Mouse (Mus musculus): Measurements from ENCODE around the gene Rab21.

The Rab21 gene

DNA sequence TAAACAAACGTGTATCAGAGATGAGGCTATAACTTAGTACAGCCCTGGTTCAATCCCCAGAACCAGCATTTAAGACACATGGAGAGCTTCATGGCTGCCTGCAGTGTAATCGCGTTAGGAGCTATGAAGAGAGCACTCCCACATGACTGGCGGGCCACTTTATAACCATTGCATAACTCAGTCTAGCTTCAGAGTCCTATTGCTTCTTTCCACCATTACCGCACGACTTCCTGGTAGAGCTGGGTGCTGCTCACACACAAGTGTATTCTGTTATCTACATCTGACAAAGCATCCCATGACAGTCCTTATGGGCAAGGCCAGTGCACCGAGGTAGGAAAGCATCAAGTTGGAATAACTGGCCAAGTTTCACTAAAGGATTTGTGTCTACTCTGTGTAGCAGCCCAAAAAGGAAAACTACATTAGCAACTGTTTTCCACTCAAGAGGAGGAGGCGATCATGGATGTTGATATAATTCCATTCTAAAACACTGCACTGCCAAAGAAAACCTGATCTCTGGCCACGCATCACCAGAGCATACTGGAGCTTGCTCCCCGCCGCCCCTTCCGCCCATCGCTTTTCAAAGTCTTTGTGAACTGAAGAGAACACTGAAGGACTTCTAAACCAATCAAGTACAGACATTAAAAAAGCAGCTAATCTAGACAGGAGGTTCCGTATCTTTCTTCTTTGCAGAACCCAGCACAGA is 4.0 kb downstream of the Rab21 start:
- POLR2A ChIA-PET = interaction anchor here in 2 of 4 experiments (0.6 to 5.6 kb wide), 18 partner anchors 10 to 83 kb away, joined by 3 to 45 read pairs (median 4); partner anchors contain the start of gene Tmem19 (in 1 of the 2)

DNA sequence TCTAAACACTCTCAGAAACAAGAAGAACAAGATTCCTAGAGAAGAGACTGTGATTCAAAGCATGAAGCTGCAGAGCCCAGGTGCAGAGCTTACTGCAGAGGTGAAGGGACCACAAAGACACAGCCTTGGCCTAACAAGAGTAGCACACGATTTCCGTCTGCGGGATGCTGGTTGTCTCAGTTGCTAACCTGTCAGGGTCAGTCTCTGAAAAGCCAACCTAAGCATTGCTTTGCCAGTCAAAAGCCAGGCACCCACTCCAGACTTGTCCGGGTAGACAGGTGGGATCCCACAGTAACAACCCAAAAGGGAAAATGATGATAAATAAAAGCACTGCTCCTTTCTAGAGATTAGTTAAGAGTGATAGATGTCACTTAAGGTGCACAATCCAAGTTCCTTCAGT is 6.2 kb downstream of the Rab21 start:
- ChIA-PET POLR2A (interaction anchor here in 2 of 4 experiments (0.6 to 5.6 kb wide), 5 partner anchors 7 to 1253 kb away, joined by 3 to 45 read pairs (median 4); no protein-coding TSS in a partner anchor), CTCF (interaction anchor here in 1 of 4 experiments (0.6 kb wide), 1 partner anchor 98 kb away, joined by 3 read pairs; no protein-coding TSS in a partner anchor)

More for the DNA sequence above, 4.0 kb downstream of the Rab21 start:
- CTCF ChIA-PET = interaction anchor here in 1 of 4 experiments (1.7 kb wide), 1 partner anchor 12 kb away, joined by 5 read pairs; no protein-coding TSS in a partner anchor

DNA sequence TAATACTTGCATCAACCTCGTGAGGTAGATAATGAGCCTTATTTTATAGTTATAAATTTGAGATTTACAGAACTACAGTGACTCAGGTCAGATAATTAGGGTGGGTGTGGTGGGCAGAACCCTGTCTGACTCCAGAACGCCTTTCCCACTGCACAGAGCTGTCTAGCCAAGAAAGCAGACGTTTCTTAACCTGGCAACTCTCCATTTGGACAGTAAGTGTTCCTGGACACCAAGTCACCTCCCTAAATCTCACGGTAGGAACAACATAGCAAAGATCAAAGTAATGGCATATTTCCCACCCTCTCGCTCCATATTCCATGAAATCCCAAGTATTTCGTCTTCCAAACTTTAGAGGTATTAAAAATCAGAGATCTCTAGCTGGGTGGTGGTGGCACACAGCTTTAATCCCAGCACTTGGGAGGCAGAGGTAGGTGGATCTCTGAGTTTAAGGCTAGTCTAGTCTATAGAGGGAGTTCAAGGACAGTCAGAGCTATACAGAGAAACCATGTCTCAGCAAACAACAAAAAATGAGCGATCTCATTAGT is 8.0 kb downstream of the Rab21 start:
- ChIA-PET CTCF (no interaction called here), POLR2A (interaction anchor here in 1 of 4 experiments (1.2 kb wide), 1 partner anchor 9 kb away, joined by 3 read pairs; no protein-coding TSS in a partner anchor)

DNA sequence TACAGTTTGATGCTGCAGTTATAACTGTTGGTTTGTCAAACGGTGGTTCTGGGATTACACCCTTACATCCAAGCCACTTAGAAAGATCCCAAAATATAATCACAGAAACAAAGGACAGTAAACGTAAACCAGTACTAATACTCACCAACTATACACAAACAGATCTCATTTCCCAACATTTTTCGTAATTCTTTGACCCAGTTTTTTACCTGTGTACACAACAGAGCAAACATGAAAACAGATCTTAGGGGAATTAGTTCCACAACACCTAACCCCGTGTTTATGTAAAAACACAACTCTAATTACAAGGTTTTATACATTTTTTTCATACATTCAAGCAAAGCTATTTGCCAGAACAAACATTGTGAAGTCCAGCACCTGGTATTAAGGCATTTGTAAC is 16.7 kb downstream of the Rab21 start:
- ChIA-PET POLR2A (interaction anchor here in 2 of 4 experiments (0.7 to 5.9 kb wide), 5 partner anchors 13 to 94 kb away, joined by 3 to 45 read pairs (median 3); no protein-coding TSS in a partner anchor), CTCF (interaction anchor here in 1 of 4 experiments (0.6 kb wide), 1 partner anchor 137 kb away, joined by 3 read pairs; no protein-coding TSS in a partner anchor)

DNA sequence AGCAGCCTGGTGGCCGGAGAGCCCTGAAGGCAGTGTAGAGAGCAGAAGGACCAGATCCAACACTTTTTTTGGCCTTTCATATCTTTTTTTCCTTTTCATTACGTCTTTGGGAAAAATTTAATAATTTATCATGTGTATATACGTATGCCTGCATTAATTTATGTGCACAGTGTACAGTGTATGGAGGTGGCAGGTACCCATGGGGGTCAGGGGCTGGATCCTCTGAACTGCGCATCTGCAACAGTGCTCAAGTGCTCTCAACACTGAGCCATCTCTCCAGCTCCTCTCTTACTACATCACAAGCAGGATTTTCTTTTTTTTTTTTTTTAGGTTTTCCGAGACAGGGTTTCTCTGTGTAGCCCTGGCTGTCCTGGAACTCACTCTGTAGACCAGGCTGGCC is 17.8 kb downstream of the Rab21 start:
- ChIA-PET POLR2A (interaction anchor here in 3 of 4 experiments (0.6 to 2.3 kb wide), 6 partner anchors 14 to 676 kb away, joined by 3 to 8 read pairs (median 5); partner anchors contain the start of gene Rab21 (in 1 of the 3)), CTCF (interaction anchor here in 1 of 4 experiments (0.7 kb wide), 1 partner anchor 26 kb away, joined by 3 read pairs; no protein-coding TSS in a partner anchor)

DNA sequence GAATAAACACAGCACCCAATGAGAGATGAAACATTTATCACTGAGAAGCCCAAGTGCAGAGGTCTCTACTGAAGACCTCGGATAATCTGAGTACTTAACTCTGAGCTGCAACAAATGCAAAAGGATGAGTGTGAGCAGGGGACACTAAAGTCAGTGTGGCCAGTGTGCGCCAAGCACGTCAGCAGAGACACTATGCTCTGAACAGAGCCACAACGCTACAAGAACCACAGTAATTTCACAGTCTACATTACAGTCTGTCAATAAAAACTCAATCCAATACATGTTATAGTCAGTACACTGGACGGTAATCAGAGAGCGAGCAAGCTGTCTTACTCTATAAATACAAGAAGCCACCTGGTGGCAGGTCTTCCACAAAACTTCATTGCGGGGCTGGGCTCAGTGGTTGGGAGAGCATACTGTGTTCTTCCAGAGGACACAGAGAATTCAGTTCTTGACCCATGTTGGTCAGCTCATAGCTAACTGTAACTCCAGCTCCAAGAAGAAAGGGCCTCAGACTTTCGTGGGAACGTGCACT is 18.9 kb downstream of the Rab21 start:
- CTCF ChIA-PET = interaction anchor here in 2 of 4 experiments (0.5 to 1.0 kb wide), 4 partner anchors 52 to 1257 kb away, joined by 3 to 5 read pairs (median 3); partner anchors contain the start of gene Tph2 (in 1 of the 2)
- POLR2A ChIA-PET = interaction anchor here in 1 of 4 experiments (0.9 to 1.9 kb wide), 2 partner anchors 49 to 89 kb away, joined by 4 to 5 read pairs; no protein-coding TSS in a partner anchor

DNA sequence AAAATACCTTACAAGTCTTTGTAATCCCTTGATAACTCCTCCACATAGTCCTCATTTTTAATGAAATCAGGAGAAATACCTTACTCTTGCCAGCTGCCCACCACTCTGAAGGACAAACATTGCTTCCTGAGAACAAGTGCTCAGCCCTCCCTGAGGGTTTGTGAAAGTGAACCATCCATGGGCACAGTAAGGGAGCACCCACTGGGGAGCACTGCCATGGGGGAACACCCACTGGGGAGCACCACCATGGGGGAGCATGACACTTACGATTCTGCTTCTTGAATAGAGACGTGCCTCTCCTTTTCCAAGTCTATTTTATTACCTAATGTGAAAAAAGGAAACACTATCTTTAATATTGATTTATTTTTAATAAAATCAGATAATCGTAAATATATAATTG is 20.2 kb downstream of the Rab21 start:
- POLR2A ChIA-PET = interaction anchor here in 3 of 4 experiments (0.6 to 1.3 kb wide), 9 partner anchors 10 to 62 kb away, joined by 3 to 5 read pairs (median 4); no protein-coding TSS in a partner anchor
- CTCF ChIA-PET = interaction anchor here in 1 of 4 experiments (0.6 kb wide), 1 partner anchor 1703 kb away, joined by 3 read pairs; no protein-coding TSS in a partner anchor

DNA sequence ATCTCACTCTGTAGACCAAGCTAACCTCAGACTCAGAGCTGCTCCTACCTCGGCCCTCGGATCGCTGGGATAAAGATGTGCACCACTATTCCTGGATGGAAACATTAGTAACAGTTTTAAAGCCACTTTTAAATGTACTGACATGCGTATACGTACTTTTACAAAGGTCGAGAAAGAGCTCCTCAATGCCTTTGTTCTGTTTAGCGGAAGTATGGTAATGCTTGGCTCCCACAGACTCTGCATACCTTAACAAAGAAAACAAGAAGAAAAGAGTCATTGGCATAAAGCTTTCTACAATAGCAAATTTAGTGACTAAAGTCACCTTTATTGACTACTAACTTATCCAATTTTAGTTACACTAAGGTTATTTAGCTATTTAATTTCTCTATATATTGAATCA is 20.7 kb downstream of the Rab21 start:
- POLR2A ChIA-PET = interaction anchor here in 3 of 4 experiments (0.6 to 1.3 kb wide), 10 partner anchors 10 to 67 kb away, joined by 3 to 5 read pairs (median 4); partner anchors contain the start of gene Tmem19 (in 1 of the 3)
- CTCF ChIA-PET = interaction anchor here in 1 of 4 experiments (0.6 kb wide), 1 partner anchor 1703 kb away, joined by 3 read pairs; no protein-coding TSS in a partner anchor

DNA sequence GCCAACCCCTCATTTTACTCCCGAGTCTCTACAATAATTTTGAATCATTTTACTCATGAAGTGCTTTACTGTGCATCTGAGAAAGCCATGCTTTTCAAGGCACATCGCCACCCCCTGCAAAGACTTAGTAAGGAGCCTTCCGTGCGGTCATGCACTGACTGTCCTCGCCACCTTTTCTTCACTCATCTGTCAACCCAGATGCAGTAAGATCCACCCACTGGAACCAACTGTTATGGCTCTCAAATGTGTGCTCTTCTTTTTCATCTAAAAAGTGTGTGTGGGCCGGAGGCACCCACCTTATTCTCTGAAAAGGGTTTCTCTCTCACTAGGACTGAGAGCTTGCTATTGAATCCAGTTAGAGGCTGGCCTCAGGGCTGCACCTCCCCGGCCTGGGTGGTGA is 21.4 kb downstream of the Rab21 start:
- POLR2A ChIA-PET = interaction anchor here in 2 of 4 experiments (1.1 to 1.8 kb wide), 8 partner anchors 8 to 68 kb away, joined by 3 to 5 read pairs (median 4); partner anchors contain the start of gene Tmem19 (in 1 of the 2)
- CTCF ChIA-PET = no interaction called here

DNA sequence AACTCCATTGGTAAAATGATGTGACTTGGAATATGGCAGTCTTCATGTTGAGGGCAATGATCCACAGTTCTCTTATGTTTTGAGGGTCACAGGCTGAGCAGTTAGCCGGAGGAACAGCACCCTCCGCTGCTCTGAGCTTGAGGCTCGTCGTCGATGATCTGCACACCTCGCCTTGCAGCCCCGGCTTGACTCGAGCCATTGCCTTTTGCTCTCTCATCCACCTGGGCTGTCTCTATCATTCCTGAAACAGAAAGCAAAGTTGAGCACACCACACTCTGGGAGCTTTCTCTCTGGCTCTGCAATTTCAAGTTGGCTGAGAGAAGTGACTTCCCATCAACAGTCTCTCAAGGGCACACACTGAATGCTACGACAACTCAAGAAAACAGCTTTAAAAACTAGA is 24.7 kb downstream of the Rab21 start:
- CTCF ChIA-PET = no interaction called here
- POLR2A ChIA-PET = interaction anchor here in 1 of 4 experiments (0.9 to 2.7 kb wide), 2 partner anchors 10 kb away, joined by 3 to 11 read pairs; no protein-coding TSS in a partner anchor

DNA sequence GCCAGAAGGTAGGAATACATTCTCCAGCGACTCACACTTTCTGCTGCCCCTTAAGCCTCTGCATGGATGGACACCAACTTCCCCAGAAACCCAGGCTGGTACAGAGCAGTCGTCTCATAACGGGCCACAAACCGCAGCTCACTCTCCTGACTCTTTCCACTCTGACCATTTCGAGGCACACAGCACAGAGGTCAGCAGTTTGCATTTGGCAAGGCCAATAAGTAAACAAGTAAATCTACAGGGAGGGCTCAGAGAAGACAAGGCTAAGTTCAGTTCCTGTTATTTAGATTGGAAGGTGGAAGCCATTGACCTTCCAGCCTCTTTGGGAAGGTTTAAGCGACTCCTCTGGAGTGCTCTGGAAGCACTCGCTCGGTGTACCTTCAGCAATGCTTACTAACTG is 26.5 kb downstream of the Rab21 start:
- ChIA-PET POLR2A (interaction anchor here in 2 of 4 experiments (0.7 to 1.5 kb wide), 3 partner anchors 12 to 79 kb away, joined by 3 to 6 read pairs (median 3); no protein-coding TSS in a partner anchor), CTCF (no interaction called here)

DNA sequence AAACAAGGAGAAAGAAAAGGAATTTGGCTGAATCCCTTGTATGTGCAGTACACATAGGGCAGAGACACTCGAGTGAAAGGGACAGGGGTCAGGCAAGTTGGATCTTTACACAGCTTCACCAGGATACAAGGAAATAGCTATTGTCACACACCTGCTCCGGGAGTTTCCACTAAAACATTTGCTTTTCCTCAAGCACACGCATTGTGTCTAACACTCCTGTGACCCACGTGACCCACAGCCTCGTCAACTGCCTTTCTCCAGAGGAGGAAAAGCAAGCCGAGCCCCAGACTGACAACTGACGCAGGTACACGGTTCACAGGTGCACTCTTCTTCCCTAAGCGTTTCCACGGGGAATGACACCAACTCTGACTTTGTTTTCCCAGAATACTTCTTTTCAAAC is 31.2 kb downstream of the Rab21 start:
- POLR2A ChIA-PET = interaction anchor here in 2 of 4 experiments (0.9 to 2.1 kb wide), 3 partner anchors 14 to 31 kb away, joined by 3 to 4 read pairs (median 4); partner anchors contain the start of gene Rab21 (in 1 of the 2)
- CTCF ChIA-PET = no interaction called here

DNA sequence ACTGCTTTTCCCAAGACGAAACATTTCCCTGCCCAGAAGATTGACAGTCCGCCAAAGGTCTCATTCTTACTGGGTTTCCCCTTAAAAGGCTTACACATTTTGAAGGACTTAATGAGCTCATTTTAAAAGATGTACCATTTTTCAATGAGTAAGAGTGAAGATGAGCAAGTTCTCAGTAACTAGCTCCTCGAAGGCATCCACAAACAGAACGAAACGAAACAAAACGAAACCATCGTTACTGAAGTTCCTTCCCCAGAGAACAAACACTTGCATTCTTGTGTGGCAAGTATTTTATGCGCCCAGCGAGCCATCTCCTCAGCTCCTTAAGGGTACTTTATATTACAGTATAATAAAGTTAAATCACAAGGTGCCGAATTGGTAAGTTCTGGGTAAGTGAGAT is 34.0 kb downstream of the Rab21 start:
- ChIA-PET CTCF (no interaction called here), POLR2A (interaction anchor here in 2 of 4 experiments (0.5 to 2.7 kb wide), 6 partner anchors 10 to 80 kb away, joined by 3 to 11 read pairs (median 4); no protein-coding TSS in a partner anchor)

DNA sequence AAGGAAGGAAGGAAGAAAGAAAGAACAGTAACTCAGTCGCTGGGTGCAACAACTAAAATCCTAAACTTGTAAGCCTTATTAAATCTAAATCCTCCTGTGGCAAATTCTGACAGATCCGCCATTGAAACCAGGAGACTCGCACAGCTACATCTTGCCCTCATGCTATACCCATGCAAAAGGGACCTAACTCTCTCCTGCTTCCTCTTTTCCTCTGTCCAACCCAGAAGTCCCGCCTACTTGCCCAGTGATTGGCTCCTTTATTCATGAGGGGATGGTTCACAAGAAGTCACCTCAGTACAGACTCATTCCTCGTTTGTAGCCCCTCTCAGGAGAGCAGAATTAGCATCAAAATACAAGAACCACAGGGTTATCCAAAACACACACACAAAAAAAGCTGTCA is 43.7 kb downstream of the Rab21 start:
- ChIA-PET CTCF (interaction anchor here in 1 of 4 experiments (0.7 kb wide), 1 partner anchor 217 kb away, joined by 3 read pairs; no protein-coding TSS in a partner anchor), POLR2A (interaction anchor here (0.6 to 2.4 kb wide), 12 partner anchors 9 to 1964 kb away, joined by 3 to 11 read pairs (median 4); partner anchors contain the start of gene Tbc1d15 (in 1 of the 4))

DNA sequence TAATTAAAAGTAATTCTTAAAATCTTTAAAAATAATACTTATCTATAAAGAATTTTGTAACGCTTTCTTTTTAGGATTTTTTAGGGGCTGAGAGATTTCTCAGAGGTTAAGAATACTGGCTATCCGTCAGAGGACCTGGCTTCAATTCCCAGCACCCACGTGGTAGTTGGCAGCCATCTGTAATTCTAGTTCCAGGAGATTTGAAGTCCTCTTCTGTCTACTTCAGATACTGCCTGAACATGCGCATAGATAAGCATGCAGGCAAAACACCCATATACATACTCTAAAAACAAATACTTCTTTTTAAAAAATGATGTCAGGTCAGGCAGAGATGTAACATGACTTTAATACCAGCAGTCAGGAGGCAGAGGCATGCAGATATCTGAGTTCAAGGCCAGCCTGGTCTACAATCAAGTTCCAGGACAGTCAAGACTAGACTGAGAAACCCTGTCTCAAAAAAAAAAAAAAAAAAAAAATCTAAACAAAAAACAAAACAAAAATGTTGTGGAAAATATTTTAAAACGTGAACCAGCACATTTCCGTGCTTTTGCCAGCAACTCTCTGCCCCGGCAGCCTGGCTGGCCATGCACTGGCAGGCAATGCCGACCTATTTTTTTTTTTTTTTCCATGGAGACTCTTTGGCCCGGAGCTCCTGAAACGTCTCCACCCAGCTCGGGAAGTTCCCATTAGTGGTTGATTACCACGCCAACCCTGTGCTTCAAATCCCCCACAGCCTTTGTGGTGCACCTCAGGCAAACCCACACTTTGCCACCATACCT is 44.6 kb downstream of the Rab21 start:
- POLR2A ChIA-PET = interaction anchor here in 3 of 4 experiments (0.7 to 2.4 kb wide), 7 partner anchors 9 to 38 kb away, joined by 3 to 11 read pairs (median 3); partner anchors contain the start of gene Tbc1d15 (in 1 of the 3)
- CTCF ChIA-PET = no interaction called here

DNA sequence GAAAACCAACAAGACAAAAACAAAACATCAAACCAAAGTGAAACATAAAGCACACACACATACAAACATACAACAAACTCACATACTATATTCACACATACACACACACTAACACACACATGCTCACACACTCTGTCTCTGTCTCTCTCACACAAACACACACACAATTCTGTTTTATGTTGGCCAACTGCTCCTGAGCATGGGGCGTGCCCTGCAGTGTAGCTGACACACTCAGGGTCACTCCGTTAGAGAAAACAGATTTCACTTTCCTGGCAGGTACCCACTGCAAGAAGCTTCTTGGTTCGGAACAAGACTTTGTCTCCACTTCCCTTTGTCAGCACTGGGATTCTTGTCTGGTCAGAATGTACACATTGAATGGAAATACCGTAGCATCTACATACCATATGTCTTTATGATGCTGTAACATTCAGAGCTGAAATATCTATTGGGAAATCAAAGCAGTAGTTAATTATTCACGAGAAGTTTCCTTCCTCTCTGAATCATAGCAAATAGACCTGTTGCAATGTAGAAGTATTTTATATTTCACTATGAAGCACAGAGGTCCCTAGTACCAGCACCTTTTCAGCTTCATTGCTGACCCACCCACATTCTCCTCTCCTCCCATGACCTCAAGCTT is 52.4 kb downstream of the Rab21 start:
- ChIA-PET POLR2A (interaction anchor here in 1 of 4 experiments (1.1 kb wide), 1 partner anchor 15 kb away, joined by 3 read pairs; no protein-coding TSS in a partner anchor), CTCF (no interaction called here)

DNA sequence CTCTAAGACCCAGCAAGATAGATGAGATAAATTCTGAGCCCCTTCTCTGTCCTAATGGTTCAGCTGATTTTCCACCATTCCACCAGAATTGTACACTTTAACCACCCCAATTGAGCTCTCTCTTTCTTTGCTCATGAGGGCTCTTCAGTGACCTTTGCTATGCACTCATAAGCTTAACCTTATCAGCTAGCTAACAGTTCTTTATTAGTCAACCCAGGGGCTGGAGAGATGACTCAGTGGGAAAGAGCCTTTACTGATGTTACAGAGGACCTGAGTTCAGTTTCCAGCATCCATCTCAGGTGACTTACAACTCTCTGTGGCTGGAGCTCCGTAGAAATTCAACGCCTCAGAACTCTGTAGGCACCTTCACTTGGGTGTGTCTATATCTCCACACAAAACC is 53.1 kb downstream of the Rab21 start:
- CTCF ChIA-PET = interaction anchor here in 1 of 4 experiments (0.5 kb wide), 1 partner anchor 334 kb away, joined by 3 read pairs; no protein-coding TSS in a partner anchor
- POLR2A ChIA-PET = interaction anchor here in 2 of 4 experiments (1.1 to 1.5 kb wide), 3 partner anchors 9 to 19 kb away, joined by 3 read pairs; no protein-coding TSS in a partner anchor

Data from embryonic stem cell, embryonic (primary cell).